Mouse (Mus musculus): ENCODE measurements around the gene Ripply2. TPM values are rescaled to one million over a fixed set of nuclear protein-coding genes. Genes with fewer than 3 reads are reported as not detected.

Gene Ripply2
- total RNA-seq, 1 experiment = not detected

DNA sequence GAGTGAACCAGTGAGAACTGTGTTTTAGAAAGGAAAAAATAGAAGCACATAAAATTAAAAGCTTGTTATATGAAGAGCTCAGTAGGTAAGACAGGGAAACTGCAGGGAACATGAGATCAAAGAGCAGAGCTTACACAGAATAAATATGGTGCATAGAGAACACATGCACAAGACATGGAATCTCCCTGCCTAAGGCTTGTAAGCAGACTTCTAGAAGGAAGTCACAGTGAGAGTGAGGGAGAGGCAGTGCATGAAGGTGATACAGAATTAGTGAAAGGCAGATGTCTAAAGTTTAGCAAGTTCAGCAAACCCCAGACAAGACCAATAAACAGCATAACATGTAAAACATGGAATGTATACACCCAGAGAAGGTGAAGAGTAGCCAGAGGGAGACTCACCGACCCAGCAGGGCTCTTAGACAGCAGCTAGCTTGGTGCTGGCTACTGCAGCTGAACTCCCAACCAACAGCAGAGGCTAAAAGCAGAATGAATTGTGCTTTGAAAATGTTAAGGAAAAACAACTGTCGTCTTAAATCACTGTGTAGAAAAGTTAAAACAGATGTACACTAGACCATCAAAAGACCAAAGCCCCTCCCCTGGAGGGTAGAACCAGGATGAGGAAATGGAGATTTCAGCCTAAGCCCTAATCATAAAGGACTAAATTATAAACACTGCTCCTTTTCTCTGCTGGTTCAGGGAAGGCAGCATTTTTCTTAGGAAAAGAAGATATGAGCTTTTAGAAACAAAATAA is 19.7 kb downstream of the Ripply2 start:
- in situ Hi-C loops (cut with MboI; ENCODE audit: low sequenced_read_pairs in 2 of 2, unreplicated experiment in 2 of 2) = no loop called here
- no peak overlapping the region for H3K4me3 ChIP-seq (ENCODE audit: insufficient read depth in 1 of 2, low read depth in 1 of 2, low read length in 2 of 2, poor library complexity in 1 of 2, severe bottlenecking in 1 of 2)
- H3K9me3 ChIP-seq (ENCODE audit: control insufficient read depth, insufficient read depth, low read depth, low read length) = no peaks in the 10 kb centered on the region
- no peak overlapping the region for H3K27ac ChIP-seq (ENCODE audit: insufficient read depth, low read depth, low read length, poor library complexity, severe bottlenecking)
- H3K36me3 ChIP-seq (ENCODE audit: control insufficient read depth, insufficient read depth, low read length, poor library complexity, severe bottlenecking) = peaks cover 2% of the 10 kb centered on the region; the same call in 1 of the 2 replicates
- DNase-seq (ENCODE audit: low read depth, low spot score) = no peak
- no peak overlapping the region for H3K9ac ChIP-seq (ENCODE audit: insufficient read depth, low read depth, low read length, poor library complexity, severe bottlenecking)
- no peaks in the 10 kb centered on the region for H3K4me1 ChIP-seq (ENCODE audit: control insufficient read depth in 2 of 2, insufficient read depth in 2 of 2, low read length in 2 of 2, poor library complexity in 1 of 2)
- no peak for TF ChIP-seq CHD2 (IDR thresholded peaks at IDR 0.05; ENCODE audit: low read depth, low read length)
- no peak for TF ChIP-seq ZC3H11A (IDR thresholded peaks at IDR 0.05; ENCODE audit: borderline replicate concordance, low read depth, low read length)
- no peak for TF ChIP-seq MAFK (IDR thresholded peaks at IDR 0.05; ENCODE audit: insufficient read depth, low read depth, low read length)
- TF ChIP-seq ZNF384 (IDR thresholded peaks at IDR 0.05; ENCODE audit: low read depth, low read length) = no peak
- TF ChIP-seq HCFC1 (IDR thresholded peaks at IDR 0.05; ENCODE audit: borderline replicate concordance, insufficient read depth, low read length) = no peak

DNA sequence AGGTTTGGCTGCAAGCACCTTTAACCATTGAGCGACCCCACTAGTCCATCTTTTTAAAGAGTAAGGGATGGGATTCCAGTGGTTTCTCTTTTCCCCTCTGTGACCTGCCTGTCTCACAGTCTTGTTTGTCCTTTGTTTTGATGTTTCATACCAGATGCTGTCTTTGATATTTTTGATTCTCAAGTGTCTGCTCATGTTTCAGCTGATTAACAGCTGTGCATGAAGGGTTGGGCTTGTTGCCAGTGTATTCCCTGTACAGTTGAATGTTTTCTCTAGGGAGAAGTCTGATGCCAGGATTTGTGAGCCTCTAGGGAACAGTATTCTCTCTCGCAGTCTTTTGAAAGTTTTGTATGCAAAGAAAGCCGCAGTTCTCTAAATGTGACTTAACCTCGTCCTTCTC is 34.1 kb downstream of the Ripply2 start:
- Histone ChIP-seq H3K4me3 (ENCODE audit: insufficient read depth in 1 of 2, low read depth in 1 of 2, low read length in 2 of 2, poor library complexity in 1 of 2, severe bottlenecking in 1 of 2) (no peak overlapping the region), H3K27ac (ENCODE audit: insufficient read depth, low read depth, low read length, poor library complexity, severe bottlenecking) (no peak overlapping the region), H3K9me3 (ENCODE audit: control insufficient read depth, insufficient read depth, low read depth, low read length) (no peaks in the 10 kb centered on the region), H3K4me1 (ENCODE audit: control insufficient read depth in 2 of 2, insufficient read depth in 2 of 2, low read length in 2 of 2, poor library complexity in 1 of 2) (no peaks in the 10 kb centered on the region), H3K36me3 (ENCODE audit: control insufficient read depth, insufficient read depth, low read length, poor library complexity, severe bottlenecking) (no peaks in the 10 kb centered on the region), H3K9ac (ENCODE audit: insufficient read depth, low read depth, low read length, poor library complexity, severe bottlenecking) (no peak overlapping the region)
- in situ Hi-C loops (cut with MboI; ENCODE audit: low sequenced_read_pairs in 2 of 2, unreplicated experiment in 2 of 2) = no loop called here
- TF ChIP-seq ZNF384 (IDR thresholded peaks at IDR 0.05; ENCODE audit: low read depth, low read length) (no peak), HCFC1 (IDR thresholded peaks at IDR 0.05; ENCODE audit: borderline replicate concordance, insufficient read depth, low read length) (no peak)
- DNase-seq (ENCODE audit: low read depth, low spot score) = no peak

DNA sequence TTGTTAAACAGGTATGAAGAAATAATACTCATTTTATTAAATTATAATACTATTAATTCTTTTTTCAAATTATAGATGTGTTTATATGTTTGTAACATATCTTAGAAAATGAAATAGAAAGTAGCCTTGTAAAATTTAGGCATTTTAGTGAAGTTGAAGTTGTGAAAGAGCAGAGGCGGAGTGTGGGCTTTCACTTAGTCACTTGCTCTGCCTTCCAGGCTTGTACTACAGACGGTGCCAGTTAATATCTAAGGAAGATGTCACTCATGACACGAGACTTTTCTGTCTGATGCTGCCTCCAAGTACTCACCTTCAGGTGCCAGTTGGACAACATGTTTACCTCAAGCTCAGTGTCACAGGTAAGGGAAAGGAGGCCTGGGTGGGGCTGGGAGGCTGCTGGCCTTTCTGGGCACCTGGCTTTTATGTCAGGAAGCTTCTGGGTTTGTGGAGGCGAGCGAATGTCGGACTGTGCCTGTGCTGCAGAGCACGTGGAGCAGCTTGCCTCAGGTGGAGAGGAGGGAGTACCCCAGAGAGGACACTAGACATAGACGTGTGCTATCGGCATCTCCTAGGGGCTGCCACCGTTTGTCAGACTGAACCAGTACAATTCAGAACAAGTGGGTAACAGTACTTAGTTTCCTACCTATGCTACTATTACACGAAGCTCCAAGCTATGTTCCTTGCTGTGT is 40.4 kb downstream of the Ripply2 start:
- Histone ChIP-seq H3K4me1 (ENCODE audit: control insufficient read depth in 2 of 2, insufficient read depth in 2 of 2, low read length in 2 of 2, poor library complexity in 1 of 2) (no peaks in the 10 kb centered on the region), H3K4me3 (ENCODE audit: insufficient read depth in 1 of 2, low read depth in 1 of 2, low read length in 2 of 2, poor library complexity in 1 of 2, severe bottlenecking in 1 of 2) (no peak overlapping the region), H3K9ac (ENCODE audit: insufficient read depth, low read depth, low read length, poor library complexity, severe bottlenecking) (no peak overlapping the region), H3K36me3 (ENCODE audit: control insufficient read depth, insufficient read depth, low read length, poor library complexity, severe bottlenecking) (0 out of 2 replicates have a peak, but pooled peaks cover 4% of the 10 kb centered on the region), H3K27ac (ENCODE audit: insufficient read depth, low read depth, low read length, poor library complexity, severe bottlenecking) (no peak overlapping the region), H3K9me3 (ENCODE audit: control insufficient read depth, insufficient read depth, low read depth, low read length) (no peaks in the 10 kb centered on the region)
- DNase-seq (ENCODE audit: low read depth, low spot score) = no peak
- in situ Hi-C loops (cut with MboI; ENCODE audit: low sequenced_read_pairs in 2 of 2, unreplicated experiment in 2 of 2) = no loop called here
- TF ChIP-seq ZC3H11A (IDR thresholded peaks at IDR 0.05; ENCODE audit: borderline replicate concordance, low read depth, low read length) = no peak
- no peak for TF ChIP-seq CHD2 (IDR thresholded peaks at IDR 0.05; ENCODE audit: low read depth, low read length)
- no peak for TF ChIP-seq MAFK (IDR thresholded peaks at IDR 0.05; ENCODE audit: insufficient read depth, low read depth, low read length)
- no peak for TF ChIP-seq ZNF384 (IDR thresholded peaks at IDR 0.05; ENCODE audit: low read depth, low read length)
- TF ChIP-seq HCFC1 (IDR thresholded peaks at IDR 0.05; ENCODE audit: borderline replicate concordance, insufficient read depth, low read length) = no peak

DNA sequence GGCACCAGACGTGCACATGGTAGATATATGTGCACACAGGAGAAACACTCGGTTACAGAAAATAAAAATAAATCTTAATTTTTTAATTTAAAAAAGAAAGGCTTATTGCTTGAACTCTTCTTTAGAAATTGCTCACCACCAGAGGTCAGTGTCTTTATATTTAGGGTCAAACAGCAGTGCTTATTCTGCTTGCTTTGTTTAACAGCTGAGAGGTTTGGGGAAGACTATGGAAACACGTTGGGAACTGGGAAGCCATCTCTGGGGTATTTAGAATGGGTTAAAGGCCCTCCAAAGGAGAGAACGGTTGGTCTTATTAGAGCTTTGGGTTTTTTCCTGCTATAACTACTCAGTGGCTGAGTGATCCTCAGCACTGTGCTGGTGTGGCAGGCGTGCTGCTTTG is 47.0 kb downstream of the Ripply2 start:
- Histone ChIP-seq H3K36me3 (ENCODE audit: control insufficient read depth, insufficient read depth, low read length, poor library complexity, severe bottlenecking) (0 out of 2 replicates have a peak, but pooled peaks cover 4% of the 10 kb centered on the region), H3K4me3 (ENCODE audit: insufficient read depth in 1 of 2, low read depth in 1 of 2, low read length in 2 of 2, poor library complexity in 1 of 2, severe bottlenecking in 1 of 2) (no peak overlapping the region), H3K9ac (ENCODE audit: insufficient read depth, low read depth, low read length, poor library complexity, severe bottlenecking) (no peak overlapping the region), H3K27ac (ENCODE audit: insufficient read depth, low read depth, low read length, poor library complexity, severe bottlenecking) (no peak overlapping the region), H3K4me1 (ENCODE audit: control insufficient read depth in 2 of 2, insufficient read depth in 2 of 2, low read length in 2 of 2, poor library complexity in 1 of 2) (no peaks in the 10 kb centered on the region), H3K9me3 (ENCODE audit: control insufficient read depth, insufficient read depth, low read depth, low read length) (no peaks in the 10 kb centered on the region)
- in situ Hi-C loops (cut with MboI; ENCODE audit: low sequenced_read_pairs in 2 of 2, unreplicated experiment in 2 of 2) = no loop called here
- DNase-seq (ENCODE audit: low read depth, low spot score) = no peak
- TF ChIP-seq CHD2 (IDR thresholded peaks at IDR 0.05; ENCODE audit: low read depth, low read length) = no peak
- TF ChIP-seq ZC3H11A (IDR thresholded peaks at IDR 0.05; ENCODE audit: borderline replicate concordance, low read depth, low read length) = no peak
- TF ChIP-seq MAFK (IDR thresholded peaks at IDR 0.05; ENCODE audit: insufficient read depth, low read depth, low read length) = no peak
- TF ChIP-seq HCFC1 (IDR thresholded peaks at IDR 0.05; ENCODE audit: borderline replicate concordance, insufficient read depth, low read length) = no peak
- no peak for TF ChIP-seq ZNF384 (IDR thresholded peaks at IDR 0.05; ENCODE audit: low read depth, low read length)
